In the genomic region with DNA sequence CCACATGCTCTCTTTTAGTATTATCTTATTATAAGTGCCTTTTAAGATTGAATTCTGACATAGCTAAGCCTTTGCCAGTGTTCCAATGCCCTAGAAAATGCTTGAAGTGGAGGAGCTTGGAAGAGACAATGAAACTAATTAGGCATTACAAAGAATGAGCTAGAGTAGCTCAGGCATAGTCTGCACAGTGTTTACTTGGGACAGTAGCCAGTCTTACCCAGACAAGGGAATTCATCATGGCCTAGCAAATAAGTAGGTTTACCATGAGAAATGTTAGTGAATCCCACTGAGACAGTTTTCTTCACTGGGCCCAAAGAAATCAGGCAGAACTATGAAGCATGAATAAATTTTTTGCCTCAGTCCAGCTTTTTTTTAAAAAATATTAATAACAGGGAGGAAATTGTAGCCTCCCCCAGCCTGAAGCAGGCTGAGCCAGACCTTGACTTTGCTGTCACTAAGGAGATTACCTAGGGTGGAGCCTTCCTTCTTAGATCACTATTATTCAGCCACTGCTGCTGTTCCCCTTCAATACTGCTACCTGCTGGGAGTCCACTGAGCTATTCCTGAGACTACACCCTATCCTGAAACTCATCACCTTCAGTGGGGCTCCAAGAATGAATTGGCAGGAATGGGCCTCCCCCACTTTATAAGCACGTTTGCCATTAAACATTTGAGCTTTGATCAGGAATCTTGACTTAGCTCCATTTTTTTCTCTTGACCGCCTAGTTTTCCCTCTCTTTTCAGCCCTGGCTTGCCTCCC, we compare ENCODE assay signal across 24 mouse cellular contexts.
"Had no signal": no experiment of that assay in that cellular context is flagged by ENCODE, and none has a peak within 500 bp of the region (broad histone marks: within the 10 kb centered on the region; RNA-seq: fewer than 3 reads in every experiment).

No protein-coding gene starts in this region.

- H3K9ac ChIP-seq: heart, embryonic 12.5 days; hindbrain, embryonic 13.5 days; hindbrain, embryonic 15.5 days; kidney, embryonic 15.5 days; limb, embryonic 13.5 days; limb, embryonic 15.5 days; liver, embryonic 12.5 days had no signal

- ATAC-seq: hindbrain, postnatal 0 days; intestine, embryonic 16.5 days; liver, embryonic 12.5 days had no signal

- H3K9me3 ChIP-seq: heart, embryonic 10.5 days; heart, embryonic 12.5 days; hindbrain, embryonic 13.5 days; hindbrain, embryonic 15.5 days; kidney, embryonic 15.5 days; limb, embryonic 13.5 days; limb, embryonic 15.5 days; liver, embryonic 12.5 days had no signal

- DNase-seq: gastrocnemius, postnatal 14 days; gastrocnemius, postnatal 36 days; heart, adult 18-20 months; heart, postnatal 14 days; heart, postnatal 36 days; kidney, adult 11 months; kidney, adult 2 months; kidney, adult 9 months; kidney, postnatal 14 days; kidney, postnatal 36 days; layer of hippocampus, adult 9-11 months; layer of hippocampus, postnatal 36 days; left cerebral cortex, postnatal 4 days had no signal

- H3K27me3 ChIP-seq: heart, embryonic 12.5 days; hindbrain, embryonic 13.5 days; hindbrain, embryonic 15.5 days; kidney, embryonic 15.5 days; limb, embryonic 13.5 days; limb, embryonic 15.5 days; liver, embryonic 12.5 days had no signal

- H3K36me3 ChIP-seq: heart, embryonic 10.5 days; heart, embryonic 12.5 days; hindbrain, embryonic 13.5 days; hindbrain, embryonic 15.5 days; kidney, embryonic 15.5 days; limb, embryonic 13.5 days; limb, embryonic 15.5 days; liver, embryonic 12.5 days had no signal

- H3K4me1 ChIP-seq: heart, embryonic 10.5 days; heart, embryonic 12.5 days; hindbrain, embryonic 13.5 days; hindbrain, embryonic 15.5 days; kidney, embryonic 15.5 days; limb, embryonic 13.5 days; limb, embryonic 15.5 days; liver, embryonic 12.5 days had no signal

- H3K4me3 ChIP-seq: heart, embryonic 10.5 days; heart, embryonic 12.5 days; hindbrain, embryonic 13.5 days; hindbrain, embryonic 15.5 days; kidney, embryonic 15.5 days; limb, embryonic 13.5 days; limb, embryonic 15.5 days; liver, embryonic 12.5 days had no signal

- H3K27ac ChIP-seq: heart, embryonic 10.5 days; hindbrain, embryonic 13.5 days; hindbrain, embryonic 15.5 days; hindbrain, postnatal 0 days; kidney, embryonic 15.5 days; kidney, postnatal 0 days; limb, embryonic 13.5 days; limb, embryonic 15.5 days; liver, embryonic 12.5 days had no signal

- H3K4me2 ChIP-seq: heart, embryonic 12.5 days; hindbrain, embryonic 13.5 days; hindbrain, embryonic 15.5 days; kidney, embryonic 15.5 days; limb, embryonic 13.5 days; limb, embryonic 15.5 days; liver, embryonic 12.5 days had no signal
